In genomic region chr7:16315222-16315759, GRCm38 (mm10) we compare ENCODE assay signal across 9 mouse cellular contexts. TPM values are rescaled to one million over a fixed set of nuclear protein-coding genes. Genes with fewer than 3 reads are reported as not detected.
A peak's percentile ranks its signal among the peaks of the same experiment; 100 is the strongest.
DNase-seq lines count a peak whose midpoint lies in the region; ATAC-seq and TF ChIP-seq lines count a peak whose summit lies in the region.
"Had no signal": no experiment of that assay in that cellular context is flagged by ENCODE, and none has a peak within 500 bp of the region (broad histone marks: within the 10 kb centered on the region; RNA-seq: fewer than 3 reads in every experiment).

No protein-coding gene starts in this region.

- no peak overlapping the region for H3K4me2 ChIP-seq in hindbrain, embryonic 11.5 days (replicated peaks; ENCODE audit: low read depth, low read length)
- no peak overlapping the region for H3K4me2 ChIP-seq in kidney, postnatal 0 days (ENCODE audit: low read length)
- no peak overlapping the region for H3K4me2 ChIP-seq in lung, embryonic 16.5 days (ENCODE audit: low read depth, low read length)

- no peaks in the 10 kb centered on the region for H3K27me3 ChIP-seq in hindbrain, embryonic 10.5 days (ENCODE audit: insufficient read depth, poor library complexity, severe bottlenecking)
- no peaks in the 10 kb centered on the region for H3K27me3 ChIP-seq in hindbrain, embryonic 11.5 days (ENCODE audit: control insufficient read depth, insufficient read depth, low read length)
- H3K27me3 ChIP-seq in kidney, postnatal 0 days (ENCODE audit: insufficient read depth, low read length) = no peaks in the 10 kb centered on the region
- peaks cover 4% of the 10 kb centered on the region; the same call in 1 of the 2 replicates for H3K27me3 ChIP-seq in lung, embryonic 16.5 days (ENCODE audit: control insufficient read depth, insufficient read depth, low read depth, low read length)
- H3K27me3 ChIP-seq: Patski had no signal

- no peak for ATAC-seq in hindbrain, embryonic 11.5 days (ENCODE audit: low FRiP score)
- no peak for ATAC-seq in kidney, postnatal 0 days (replicated peaks; ENCODE audit: low FRiP score, low read depth)
- no peak for ATAC-seq in lung, embryonic 16.5 days (ENCODE audit: low read depth)
- ATAC-seq in CD4-positive, CD25-positive, alpha-beta regulatory T cell, adult 4 months = no peak
- ATAC-seq: Patski had no signal

- DNase-seq in hindbrain, embryonic 10.5 days (ENCODE audit: low spot score) = no peak
- DNase-seq in hindbrain, embryonic 11.5 days (ENCODE audit: low spot score) = no peak
- no peak for DNase-seq in ES-E14 (ENCODE audit: low read depth, low spot score)
- DNase-seq in kidney, postnatal 0 days (ENCODE audit: low spot score) = peak; percentile 18
- DNase-seq in B cell, adult 2 months = no peak
- DNase-seq: adrenal gland, postnatal 10 days had no signal

- no peak for TF ChIP-seq CTCF in kidney, postnatal 0 days (IDR thresholded peaks at IDR 0.05; ENCODE audit: low read depth)

- no peaks in the 10 kb centered on the region for H3K9me3 ChIP-seq in hindbrain, embryonic 10.5 days
- H3K9me3 ChIP-seq in hindbrain, embryonic 11.5 days (ENCODE audit: control insufficient read depth, low read length) = no peaks in the 10 kb centered on the region
- no peaks in the 10 kb centered on the region for H3K9me3 ChIP-seq in ES-E14 (ENCODE audit: control insufficient read depth, insufficient read depth, low read depth, low read length)
- no peaks in the 10 kb centered on the region for H3K9me3 ChIP-seq in kidney, postnatal 0 days (replicated peaks; ENCODE audit: low read length)
- no peaks in the 10 kb centered on the region for H3K9me3 ChIP-seq in lung, embryonic 16.5 days (ENCODE audit: control insufficient read depth, low read length)

- H3K36me3 ChIP-seq in hindbrain, embryonic 10.5 days = peaks cover 29% of the 10 kb centered on the region
- H3K36me3 ChIP-seq in hindbrain, embryonic 11.5 days (ENCODE audit: control insufficient read depth, insufficient read depth, low read length) = no peaks in the 10 kb centered on the region
- H3K36me3 ChIP-seq in ES-E14 (ENCODE audit: control insufficient read depth, insufficient read depth, low read length, poor library complexity, severe bottlenecking) = peaks cover 21% of the 10 kb centered on the region
- 0 out of 2 replicates have a peak, but pooled peaks cover 6% of the 10 kb centered on the region for H3K36me3 ChIP-seq in kidney, postnatal 0 days (ENCODE audit: insufficient read depth, low read length)
- H3K36me3 ChIP-seq in lung, embryonic 16.5 days (ENCODE audit: control insufficient read depth, insufficient read depth, low read length) = no peaks in the 10 kb centered on the region

- WGBS in hindbrain, embryonic 10.5 days = 70% methylated on average over 4 of the region's 4 CpGs
- WGBS in hindbrain, embryonic 11.5 days = 72% methylated on average over 4 of the region's 4 CpGs
- 47% methylated on average over 4 of the region's 4 CpGs for WGBS in kidney, postnatal 0 days
- WGBS in lung, embryonic 16.5 days = 46% methylated on average over 4 of the region's 4 CpGs

- H3K9ac ChIP-seq in hindbrain, embryonic 11.5 days (ENCODE audit: low read depth, low read length) = no peak overlapping the region
- no peak overlapping the region for H3K9ac ChIP-seq in ES-E14 (ENCODE audit: insufficient read depth, low read depth, low read length, poor library complexity, severe bottlenecking)
- no peak overlapping the region for H3K9ac ChIP-seq in kidney, postnatal 0 days (ENCODE audit: low read depth, low read length)
- no peak overlapping the region for H3K9ac ChIP-seq in lung, embryonic 16.5 days (ENCODE audit: low read length)

- peak overlapping the region; percentile 3; the same call in 1 of the 2 replicates for H3K27ac ChIP-seq in hindbrain, embryonic 10.5 days
- H3K27ac ChIP-seq in hindbrain, embryonic 11.5 days (ENCODE audit: low read depth, low read length) = no peak overlapping the region
- no peak overlapping the region; the same call in 1 of the 2 replicates for H3K27ac ChIP-seq in ES-E14 (ENCODE audit: insufficient read depth, low read depth, low read length, poor library complexity, severe bottlenecking)
- peak overlapping the region; percentile 50; the same call in 1 of the 2 replicates for H3K27ac ChIP-seq in kidney, postnatal 0 days
- peak overlapping the region; percentile 43; the same call in 1 of the 2 replicates for H3K27ac ChIP-seq in lung, embryonic 16.5 days (ENCODE audit: low read length)

- in situ Hi-C loops in ES-E14 (cut with MboI; ENCODE audit: low sequenced_read_pairs in 2 of 2, unreplicated experiment in 2 of 2) = no loop called here

- H3K4me3 ChIP-seq in hindbrain, embryonic 10.5 days = no peak overlapping the region
- no peak overlapping the region for H3K4me3 ChIP-seq in hindbrain, embryonic 11.5 days (ENCODE audit: low read depth, low read length)
- no peak overlapping the region for H3K4me3 ChIP-seq in ES-E14 (ENCODE audit: insufficient read depth in 1 of 2, low read depth in 1 of 2, low read length in 2 of 2, poor library complexity in 1 of 2, severe bottlenecking in 1 of 2)
- no peak overlapping the region for H3K4me3 ChIP-seq in kidney, postnatal 0 days (replicated peaks; ENCODE audit: low read depth, low read length)
- no peak overlapping the region for H3K4me3 ChIP-seq in lung, embryonic 16.5 days (ENCODE audit: low read length)

- peaks cover 45% of the 10 kb centered on the region for H3K4me1 ChIP-seq in hindbrain, embryonic 10.5 days (replicated peaks)
- peaks cover 7% of the 10 kb centered on the region; the same call in 1 of the 2 replicates for H3K4me1 ChIP-seq in hindbrain, embryonic 11.5 days (replicated peaks; ENCODE audit: control insufficient read depth, insufficient read depth, low read length)
- peaks cover 3 to 21% of the 10 kb centered on the region in 2 experiments; a peak in 2 of 4 replicates for H3K4me1 ChIP-seq in ES-E14 (ENCODE audit: control insufficient read depth in 2 of 2, insufficient read depth in 2 of 2, low read length in 2 of 2, poor library complexity in 1 of 2)
- H3K4me1 ChIP-seq in kidney, postnatal 0 days (replicated peaks; ENCODE audit: insufficient read depth, low read length) = peaks cover 26% of the 10 kb centered on the region
- H3K4me1 ChIP-seq in lung, embryonic 16.5 days (replicated peaks; ENCODE audit: control insufficient read depth, insufficient read depth, low read length) = peaks cover 40% of the 10 kb centered on the region

TF ChIP-seq in ES-E14, 5 proteins besides CTCF, POLR2A, EP300 and RAD21:
- TF ChIP-seq ZNF384 (IDR thresholded peaks at IDR 0.05; ENCODE audit: low read depth, low read length) (peak; percentile 73; the same call in 1 of the 2 replicates), CHD2 (IDR thresholded peaks at IDR 0.05; ENCODE audit: low read depth, low read length) (no peak)

RNA-seq across cellular contexts. Expression of gene Bbc3, which starts 7.1 kb away (rescaled TPM):
- polyA plus RNA-seq in hindbrain, embryonic 10.5 days (2016; fragmentation: Nextera tagmentation; extraction: Ambion mirVana) = 17.6 and 19.1 TPM in 2 replicates
- 6.4 and 8.1 TPM in 2 replicates for polyA plus RNA-seq in hindbrain, embryonic 11.5 days (2014; fragmentation: Nextera tagmentation; extraction: Ambion mirVana)
- total RNA-seq in ES-E14 (2012; rRNA removed) = 21.9 and 34.9 TPM in 2 replicates
- 12.4 and 13.1 TPM in 2 replicates for polyA plus RNA-seq in kidney, postnatal 0 days (2015; fragmentation: Nextera tagmentation; extraction: Ambion mirVana)
- 12.4 and 14.3 TPM in 2 replicates for polyA plus RNA-seq in lung, embryonic 16.5 days (2015; fragmentation: Nextera tagmentation; extraction: Ambion mirVana)
- polyA plus RNA-seq in CD4-positive, CD25-positive, alpha-beta regulatory T cell, adult 4 months (2017; shearing (Covaris generic)) = 1 to 10 TPM in 1 of 2 experiments, not detected in 1; 1.2 TPM

RNA-seq across cellular contexts. Expression of gene Ccdc9, which starts 28.7 kb away (rescaled TPM):
- polyA plus RNA-seq in hindbrain, embryonic 10.5 days (2016; fragmentation: Nextera tagmentation; extraction: Ambion mirVana) = 32.2 and 37.4 TPM in 2 replicates
- polyA plus RNA-seq in hindbrain, embryonic 11.5 days (2014; fragmentation: Nextera tagmentation; extraction: Ambion mirVana) = 18.2 and 19.2 TPM in 2 replicates
- 53.9 and 70.3 TPM in 2 replicates for total RNA-seq in ES-E14 (2012; rRNA removed)
- 14.2 and 17.1 TPM in 2 replicates for polyA plus RNA-seq in kidney, postnatal 0 days (2015; fragmentation: Nextera tagmentation; extraction: Ambion mirVana)
- 20.1 and 25.9 TPM in 2 replicates for polyA plus RNA-seq in lung, embryonic 16.5 days (2015; fragmentation: Nextera tagmentation; extraction: Ambion mirVana)
- polyA plus RNA-seq in CD4-positive, CD25-positive, alpha-beta regulatory T cell, adult 4 months (2017; shearing (Covaris generic)) = 10 to 100 TPM in 1 of 2 experiments, 1 to 10 TPM in 1; 7.6 to 13.1 TPM

RNA-seq across cellular contexts. Expression of gene Inafm1, which starts 41.9 kb away (rescaled TPM):
- polyA plus RNA-seq in hindbrain, embryonic 10.5 days (2016; fragmentation: Nextera tagmentation; extraction: Ambion mirVana) = 7.7 and 13.0 TPM in 2 replicates
- polyA plus RNA-seq in hindbrain, embryonic 11.5 days (2014; fragmentation: Nextera tagmentation; extraction: Ambion mirVana) = 11.0 and 13.8 TPM in 2 replicates
- total RNA-seq in ES-E14 (2012; rRNA removed) = 2.1 TPM in 2 replicates
- polyA plus RNA-seq in kidney, postnatal 0 days (2015; fragmentation: Nextera tagmentation; extraction: Ambion mirVana) = 28.2 and 32.0 TPM in 2 replicates
- 12.1 and 12.3 TPM in 2 replicates for polyA plus RNA-seq in lung, embryonic 16.5 days (2015; fragmentation: Nextera tagmentation; extraction: Ambion mirVana)
- polyA plus RNA-seq in CD4-positive, CD25-positive, alpha-beta regulatory T cell, adult 4 months (2017; shearing (Covaris generic)) = 1 to 10 TPM; 1.0 to 2.3 TPM

RNA-seq across cellular contexts. Expression of gene C5ar1, which starts 56.0 kb away (rescaled TPM):
- 0.96 and 0.97 TPM in 2 replicates for polyA plus RNA-seq in hindbrain, embryonic 10.5 days (2016; fragmentation: Nextera tagmentation; extraction: Ambion mirVana)
- 0.46 and 1.3 TPM in 2 replicates for polyA plus RNA-seq in hindbrain, embryonic 11.5 days (2014; fragmentation: Nextera tagmentation; extraction: Ambion mirVana)
- not detected in 2 replicates for total RNA-seq in ES-E14 (2012; rRNA removed)
- 3.1 and 3.4 TPM in 2 replicates for polyA plus RNA-seq in kidney, postnatal 0 days (2015; fragmentation: Nextera tagmentation; extraction: Ambion mirVana)
- 3.4 and 3.6 TPM in 2 replicates for polyA plus RNA-seq in lung, embryonic 16.5 days (2015; fragmentation: Nextera tagmentation; extraction: Ambion mirVana)
- polyA plus RNA-seq in CD4-positive, CD25-positive, alpha-beta regulatory T cell, adult 4 months (2017; shearing (Covaris generic)) = not detected
- polyA plus RNA-seq: Patski had no signal

Comparison
In these comparisons a context has a peak if more than half of its experiments do, and no peak if none do; other contexts are left out.
1. H3K27ac ChIP-seq: peak in hindbrain, embryonic 10.5 days (single experiment), kidney, postnatal 0 days (single experiment) and lung, embryonic 16.5 days (single experiment); none in hindbrain, embryonic 11.5 days (single experiment) and ES-E14 (single experiment).